Mouse (Mus musculus) CH12.LX (cell line): ENCODE results near the gene Myoc. TPM values are rescaled to one million over a fixed set of nuclear protein-coding genes. Genes with fewer than 3 reads are reported as not detected.

ENCODE experiments used
- DNase-seq: peaks from one replicate; pipeline ENCODE4 v3.0.0-alpha.2; 2013; ENCODE audit errors: extremely low read depth
- H3K27ac ChIP-seq: 2 replicates; pipeline ENCODE4 v1.5.1; 2012; ENCODE audit warnings: low read depth, mild to moderate bottlenecking, control low read depth, moderate library complexity; ENCODE audit not compliant: insufficient read depth
- H3K27me3 ChIP-seq: replicated peaks from 2 replicates; pipeline ENCODE3; 2012; ENCODE audit warnings: inconsistent platforms
- H3K36me3 ChIP-seq, 2 experiments: replicated peaks in 1 of 2; 2 replicates each; pipeline versions ENCODE3 to v1.6.1; 2012; ENCODE audit warnings: inconsistent platforms in 1 of 2, low read length in 1 of 2, mild to moderate bottlenecking in 1 of 2, mixed read lengths in 1 of 2, moderate library complexity in 1 of 2; ENCODE audit not compliant: control insufficient read depth in 1 of 2, insufficient read depth in 1 of 2
- H3K4me1 ChIP-seq, 2 experiments: 2 replicates each; pipeline ENCODE4 v1.6.1; 2012; ENCODE audit warnings: inconsistent platforms in 1 of 2, moderate library complexity in 1 of 2; ENCODE audit not compliant: insufficient read depth in 2 of 2, control insufficient read depth in 1 of 2
- H3K4me2 ChIP-seq: 2 replicates; pipeline ENCODE4 v1.6.1; 2012; ENCODE audit warnings: low read depth, mild to moderate bottlenecking, control low read depth; ENCODE audit not compliant: poor library complexity, insufficient read depth, severe bottlenecking
- H3K4me3 ChIP-seq, 3 experiments: fragments of 150-350 bp in 1 of 3; sonication (generic) in 1 of 3; replicated peaks in 1 of 3; 2 replicates each; pipeline versions ENCODE3 to v1.5.1; 2011 to 2012; ENCODE audit warnings: low read depth in 2 of 3, low read length in 2 of 3, mild to moderate bottlenecking in 2 of 3, moderate library complexity in 2 of 3, control low read depth in 1 of 3, improper control_type of control experiment in 1 of 3, inconsistent platforms in 1 of 3, mixed read lengths in 1 of 3; ENCODE audit not compliant: poor library complexity in 1 of 3
- H3K79me2 ChIP-seq: replicated peaks from 2 replicates; pipeline ENCODE4 v1.6.1; 2012; ENCODE audit warnings: mild to moderate bottlenecking, moderate library complexity; ENCODE audit not compliant: control insufficient read depth, poor library complexity, insufficient read depth, severe bottlenecking; ENCODE audit errors: extremely low read depth
- H3K9ac ChIP-seq: 2 replicates; pipeline ENCODE4 v1.6.1; 2012; ENCODE audit warnings: low read depth, mild to moderate bottlenecking, control low read depth, moderate library complexity; ENCODE audit not compliant: insufficient read depth
- H3K9me3 ChIP-seq: replicated peaks from 2 replicates; pipeline ENCODE3; 2012; ENCODE audit warnings: low read length, inconsistent platforms, mixed read lengths
- CTCF ChIP-seq, 2 experiments: IDR thresholded peaks in 1 of 2; conservative IDR thresholded peaks in 1 of 2; 2 replicates each; pipeline ENCODE4 v1.5.1; 2011 to 2012; ENCODE audit warnings: low read depth in 2 of 2, low read length in 2 of 2, improper control_type of control experiment in 1 of 2, inconsistent platforms in 1 of 2, mild to moderate bottlenecking in 1 of 2, moderate library complexity in 1 of 2
- ELF1 ChIP-seq: IDR thresholded peaks from 2 replicates; pipeline ENCODE4 v1.6.1; 2014; ENCODE audit warnings: low read depth, mild to moderate bottlenecking, inconsistent platforms, low read length, improper control_type of control experiment
- JUN ChIP-seq: IDR thresholded peaks from 2 replicates; pipeline ENCODE4 v1.6.1; 2011; ENCODE audit warnings: low read depth, mild to moderate bottlenecking, low read length, improper control_type of control experiment, moderate library complexity; ENCODE audit not compliant: insufficient read depth
- MAFK ChIP-seq: IDR thresholded peaks from 2 replicates; pipeline ENCODE4 v1.6.1; 2011; ENCODE audit warnings: low read length, improper control_type of control experiment; ENCODE audit not compliant: insufficient replicate concordance
- MAX ChIP-seq: IDR thresholded peaks from 2 replicates; pipeline ENCODE4 v1.6.1; 2011; ENCODE audit warnings: low read length, improper control_type of control experiment
- MAZ ChIP-seq: IDR thresholded peaks from 2 replicates; pipeline ENCODE4 v1.6.1; 2012; ENCODE audit warnings: low read depth, mild to moderate bottlenecking, inconsistent platforms, low read length, improper control_type of control experiment, moderate library complexity
- MEF2A ChIP-seq: IDR thresholded peaks from 2 replicates; pipeline ENCODE4 v1.6.1; 2014; ENCODE audit warnings: low read depth, mild to moderate bottlenecking, inconsistent platforms, low read length, improper control_type of control experiment, borderline replicate concordance
- MXI1 ChIP-seq: IDR thresholded peaks from 2 replicates; pipeline ENCODE4 v1.6.1; 2011; ENCODE audit warnings: mild to moderate bottlenecking, low read depth, low read length, improper control_type of control experiment
- NRF1 ChIP-seq: IDR thresholded peaks from 2 replicates; pipeline ENCODE4 v1.6.1; 2014; ENCODE audit warnings: low read depth, mild to moderate bottlenecking, inconsistent platforms, low read length, improper control_type of control experiment, moderate library complexity
- RAD21 ChIP-seq: IDR thresholded peaks from 2 replicates; pipeline ENCODE4 v1.6.1; 2011; ENCODE audit warnings: low read depth, mild to moderate bottlenecking, low read length, improper control_type of control experiment, moderate library complexity
- RCOR1 ChIP-seq: conservative IDR thresholded peaks from 2 replicates; pipeline ENCODE4 v1.6.1; 2012; ENCODE audit warnings: low read depth, mild to moderate bottlenecking, inconsistent platforms, low read length, improper control_type of control experiment
- SMC3 ChIP-seq: IDR thresholded peaks from 2 replicates; pipeline ENCODE4 v1.6.1; 2011; ENCODE audit warnings: low read depth, low read length, improper control_type of control experiment
- TCF12 ChIP-seq: IDR thresholded peaks from 2 replicates; pipeline ENCODE4 v1.6.1; 2014; ENCODE audit warnings: low read depth, mild to moderate bottlenecking, inconsistent platforms, low read length, improper control_type of control experiment
- UBTF ChIP-seq: IDR thresholded peaks from 2 replicates; pipeline ENCODE4 v1.6.1; 2012; ENCODE audit warnings: low read depth, mild to moderate bottlenecking, inconsistent platforms, low read length, improper control_type of control experiment, moderate library complexity
- USF1 ChIP-seq: IDR thresholded peaks from 2 replicates; pipeline ENCODE4 v1.6.1; 2014; ENCODE audit warnings: low read depth, mild to moderate bottlenecking, inconsistent platforms, low read length, improper control_type of control experiment
- ZC3H11A ChIP-seq: IDR thresholded peaks from 2 replicates; pipeline ENCODE4 v1.6.1; 2012; ENCODE audit warnings: low read depth, mild to moderate bottlenecking, inconsistent platforms, low read length, improper control_type of control experiment
- ZKSCAN1 ChIP-seq: IDR thresholded peaks from 2 replicates; pipeline ENCODE4 v1.6.1; 2012; ENCODE audit warnings: low read depth, inconsistent platforms, low read length, improper control_type of control experiment, borderline replicate concordance
- dilution Hi-C: fragments of 300-500 bp; cut with MboI; formaldehyde crosslinking; loops from 2 replicates; pipeline ENCODE4 v1.14.3; 2020; ENCODE audit warnings: low sequenced_read_pairs; ENCODE audit not compliant: extremely low pct_unique_long_range_greater_than_20kb, extremely low pct_ligation_motif_present
- in situ Hi-C: fragments of 300-500 bp; cut with MboI; formaldehyde crosslinking; loops from 3 replicates; pipeline ENCODE4 v1.14.3; 2019; ENCODE audit warnings: low sequenced_read_pairs, low pct_ligation_motif_present, low pct_unique_long_range_greater_than_20kb, mixed read lengths
- polyA plus RNA-seq: library from polyadenylated mRNA; unstranded; fragments of >175 nt; gene quantifications from 2 replicates; pipeline ENCODE4 v1.2.1, GENCODE M21; 2012; ENCODE audit warnings: low read depth; ENCODE audit not compliant: insufficient read length
- total RNA-seq, 2 experiments: library from RNA; depleted of rRNA; stranded (reverse); fragments of 300-350 nt in 1 of 2; fragments of >200 nt in 1 of 2; gene quantifications; 2 replicates each; pipeline ENCODE4 v1.2.3; 2012 to 2014

Myoc gene
- total and polyA plus RNA-seq, 3 experiments = not detected

DNA sequence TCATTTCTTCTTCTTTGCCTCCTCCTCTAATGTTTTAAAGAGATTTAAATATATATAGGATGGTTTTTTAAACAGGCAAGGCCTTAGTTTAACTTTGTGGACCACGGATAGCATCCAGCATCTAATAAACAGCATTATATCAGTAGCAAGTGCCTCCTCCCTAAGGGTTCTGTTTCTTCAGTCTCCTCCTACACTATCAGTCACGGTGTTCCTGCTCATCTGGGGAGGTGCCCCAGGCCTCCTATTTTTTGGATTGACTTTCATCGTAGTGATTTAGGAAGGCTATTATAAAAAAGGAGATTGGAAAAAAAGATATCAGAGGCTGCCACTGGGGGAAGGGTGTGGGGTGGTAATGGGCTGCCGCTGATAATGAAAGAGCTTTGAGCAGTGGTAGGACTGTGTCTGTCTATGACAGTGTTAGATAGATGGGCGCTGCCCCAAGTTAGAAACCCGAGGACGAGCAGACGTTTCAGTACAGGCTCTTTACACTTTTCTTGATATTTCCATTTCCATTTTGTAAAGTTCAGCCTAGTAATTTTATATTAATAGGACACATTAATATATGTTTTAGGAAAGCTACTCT, 48.4 kb upstream of the Myoc start:
- Histone ChIP-seq H3K79me2 (no peaks in the 10 kb centered on the region; the same call in 1 of the 2 replicates), H3K9ac (no peak overlapping the region), H3K4me1 (no peaks in the 10 kb centered on the region), H3K9me3 (no peaks in the 10 kb centered on the region), H3K4me3 (no peak overlapping the region), H3K27me3 (no peaks in the 10 kb centered on the region), H3K4me2 (no peak overlapping the region), H3K27ac (no peak overlapping the region), H3K36me3 (peaks cover 28 to 71% of the 10 kb centered on the region in 2 experiments)
- dilution Hi-C loops = no loop called here
- DNase-seq = no peak
- no peak for TF ChIP-seq ELF1
- in situ Hi-C loops = no loop called here

- no peak for TF ChIP-seq MEF2A
- no peak for TF ChIP-seq CTCF (conservative IDR thresholded peaks at IDR 0.05 in 1 of 2, IDR thresholded peaks at IDR 0.05 in 1 of 2; ENCODE audit: low read depth in 2 of 2, low read length in 2 of 2)
- no peak for TF ChIP-seq MXI1
- no peak for TF ChIP-seq UBTF
- TF ChIP-seq ZKSCAN1 = no peak
- TF ChIP-seq JUN = no peak
- no peak for TF ChIP-seq RAD21
- no peak for TF ChIP-seq NRF1
- TF ChIP-seq MAX = no peak
- TF ChIP-seq ZC3H11A = no peak
- no peak for TF ChIP-seq SMC3
- no peak for TF ChIP-seq MAFK
- TF ChIP-seq MAZ = no peak
- TF ChIP-seq TCF12 = no peak
- no peak for TF ChIP-seq RCOR1
- no peak for TF ChIP-seq USF1
- TF ChIP-seq, all 38 proteins: peak for 0
- Histone ChIP-seq H3K27ac (no peak overlapping the region), H3K36me3 (peaks cover 39 to 82% of the 10 kb centered on the region in 2 experiments), H3K9ac (no peak overlapping the region), H3K4me3 (no peak overlapping the region), H3K27me3 (no peaks in the 10 kb centered on the region), H3K4me1 (no peaks in the 10 kb centered on the region), H3K79me2 (no peaks in the 10 kb centered on the region), H3K9me3 (no peaks in the 10 kb centered on the region), H3K4me2 (no peak overlapping the region)
- dilution Hi-C loops = no loop called here
- no peak for DNase-seq
- in situ Hi-C loops = no loop called here
Observed at GRCm38 (mm10) chr1:162597379-162598102, 41.4 kb upstream of the Myoc start.
